Mouse (Mus musculus): ENCODE results near the gene Tns4. TPM values are rescaled to one million over a fixed set of nuclear protein-coding genes. Genes with fewer than 3 reads are reported as not detected.

The Tns4 gene
- polyA plus RNA-seq, 1 experiment from 2014 or later, result 0.22 TPM

- no peaks in the 10 kb centered on the region for H3K9me3 ChIP-seq (ENCODE audit: control insufficient read depth, low read length)
- ATAC-seq (ENCODE audit: low FRiP score, low TSS enrichment), result no peak
- peaks cover 13% of the 10 kb centered on the region; the same call in 1 of the 2 replicates for H3K4me1 ChIP-seq (ENCODE audit: control insufficient read depth, insufficient read depth, low read length)
- no peak overlapping the region; the same call in 1 of the 2 replicates for H3K9ac ChIP-seq (replicated peaks; ENCODE audit: low read length)
- no peaks in the 10 kb centered on the region for H3K36me3 ChIP-seq (ENCODE audit: control insufficient read depth, insufficient read depth, low read length)
- peak; percentile 51 for DNase-seq
- WGBS, result 21% methylated on average over 14 of the region's 14 CpGs
- peak overlapping the region; percentile 11; the same call in 1 of the 2 replicates for H3K4me2 ChIP-seq (ENCODE audit: low read length)
- no peak overlapping the region for H3K4me3 ChIP-seq (replicated peaks; ENCODE audit: low read depth, low read length)
- no peaks in the 10 kb centered on the region for H3K27me3 ChIP-seq (ENCODE audit: control insufficient read depth, insufficient read depth, low read length)
- no peak overlapping the region for H3K27ac ChIP-seq (replicated peaks; ENCODE audit: low read depth, low read length)
Observed at GRCm38 (mm10) chr11:99121218-99121631, 32.1 kb upstream of the Tns4 start.

- no peak for ATAC-seq (ENCODE audit: low FRiP score, low TSS enrichment)
- Histone ChIP-seq H3K27me3 (ENCODE audit: control insufficient read depth, insufficient read depth, low read length) (no peaks in the 10 kb centered on the region), H3K4me3 (replicated peaks; ENCODE audit: low read depth, low read length) (no peak overlapping the region), H3K27ac (replicated peaks; ENCODE audit: low read depth, low read length) (peak overlapping the region; percentile 49; the same call in 1 of the 2 replicates), H3K4me2 (ENCODE audit: low read length) (peak overlapping the region; percentile 11; the same call in 1 of the 2 replicates), H3K9ac (replicated peaks; ENCODE audit: low read length) (no peak overlapping the region; the same call in 1 of the 2 replicates), H3K4me1 (ENCODE audit: control insufficient read depth, insufficient read depth, low read length) (peaks cover 13% of the 10 kb centered on the region; the same call in 1 of the 2 replicates), H3K9me3 (ENCODE audit: control insufficient read depth, low read length) (no peaks in the 10 kb centered on the region), H3K36me3 (ENCODE audit: control insufficient read depth, insufficient read depth, low read length) (no peaks in the 10 kb centered on the region)
- WGBS, result 30% methylated on average over 20 of the region's 20 CpGs
- peak; percentile 58 for DNase-seq
Observed at GRCm38 (mm10) chr11:99120524-99121217, 31.6 kb upstream of the Tns4 start.

- H3K9me3 ChIP-seq (ENCODE audit: control insufficient read depth, low read length), result no peaks in the 10 kb centered on the region
- peaks cover 13% of the 10 kb centered on the region; the same call in 1 of the 2 replicates for H3K4me1 ChIP-seq (ENCODE audit: control insufficient read depth, insufficient read depth, low read length)
- no peaks in the 10 kb centered on the region for H3K27me3 ChIP-seq (ENCODE audit: control insufficient read depth, insufficient read depth, low read length)
- no peak overlapping the region for H3K27ac ChIP-seq (replicated peaks; ENCODE audit: low read depth, low read length)
- no peak overlapping the region for H3K4me2 ChIP-seq (ENCODE audit: low read length)
- 87% methylated on average over 7 of the region's 7 CpGs for WGBS
- DNase-seq (no peak), ATAC-seq (ENCODE audit: low FRiP score, low TSS enrichment) (no peak)
- no peak overlapping the region for H3K9ac ChIP-seq (replicated peaks; ENCODE audit: low read length)
- no peak overlapping the region for H3K4me3 ChIP-seq (replicated peaks; ENCODE audit: low read depth, low read length)
- H3K36me3 ChIP-seq (ENCODE audit: control insufficient read depth, insufficient read depth, low read length), result no peaks in the 10 kb centered on the region
Observed at GRCm38 (mm10) chr11:99118963-99119362, 29.9 kb upstream of the Tns4 start.

- Histone ChIP-seq H3K4me3 (replicated peaks; ENCODE audit: low read depth, low read length) (no peak overlapping the region), H3K4me2 (ENCODE audit: low read length) (no peak overlapping the region), H3K4me1 (ENCODE audit: control insufficient read depth, insufficient read depth, low read length) (peaks cover 13% of the 10 kb centered on the region; the same call in 1 of the 2 replicates), H3K9ac (replicated peaks; ENCODE audit: low read length) (no peak overlapping the region), H3K36me3 (ENCODE audit: control insufficient read depth, insufficient read depth, low read length) (no peaks in the 10 kb centered on the region), H3K27ac (replicated peaks; ENCODE audit: low read depth, low read length) (no peak overlapping the region), H3K27me3 (ENCODE audit: control insufficient read depth, insufficient read depth, low read length) (no peaks in the 10 kb centered on the region), H3K9me3 (ENCODE audit: control insufficient read depth, low read length) (no peaks in the 10 kb centered on the region)
- DNase-seq (no peak), ATAC-seq (ENCODE audit: low FRiP score, low TSS enrichment) (no peak)
- WGBS, result 98% methylated on average over 1 of the region's 1 CpGs
Observed at GRCm38 (mm10) chr11:99118420-99118819, 29.3 kb upstream of the Tns4 start.

GRCm38 (mm10) chr11:99117907-99118306, 28.8 kb upstream of the Tns4 start:
- Histone ChIP-seq H3K27ac (replicated peaks; ENCODE audit: low read depth, low read length) (no peak overlapping the region), H3K4me3 (replicated peaks; ENCODE audit: low read depth, low read length) (no peak overlapping the region), H3K9me3 (ENCODE audit: control insufficient read depth, low read length) (no peaks in the 10 kb centered on the region), H3K9ac (replicated peaks; ENCODE audit: low read length) (no peak overlapping the region), H3K27me3 (ENCODE audit: control insufficient read depth, insufficient read depth, low read length) (no peaks in the 10 kb centered on the region), H3K4me1 (ENCODE audit: control insufficient read depth, insufficient read depth, low read length) (peaks cover 15% of the 10 kb centered on the region), H3K36me3 (ENCODE audit: control insufficient read depth, insufficient read depth, low read length) (no peaks in the 10 kb centered on the region), H3K4me2 (ENCODE audit: low read length) (no peak overlapping the region)
- DNase-seq (no peak), ATAC-seq (ENCODE audit: low FRiP score, low TSS enrichment) (no peak)
- 92% methylated on average over 7 of the region's 7 CpGs for WGBS

GRCm38 (mm10) chr11:99115940-99116339, 26.8 kb upstream of the Tns4 start:
- H3K4me2 ChIP-seq (ENCODE audit: low read length), result no peak overlapping the region
- H3K27ac ChIP-seq (replicated peaks; ENCODE audit: low read depth, low read length), result no peak overlapping the region
- 82% methylated on average over 6 of the region's 6 CpGs for WGBS
- H3K36me3 ChIP-seq (ENCODE audit: control insufficient read depth, insufficient read depth, low read length), result no peaks in the 10 kb centered on the region
- DNase-seq (no peak), ATAC-seq (ENCODE audit: low FRiP score, low TSS enrichment) (no peak)
- no peaks in the 10 kb centered on the region for H3K27me3 ChIP-seq (ENCODE audit: control insufficient read depth, insufficient read depth, low read length)
- H3K4me1 ChIP-seq (ENCODE audit: control insufficient read depth, insufficient read depth, low read length), result peaks cover 9% of the 10 kb centered on the region
- no peaks in the 10 kb centered on the region for H3K9me3 ChIP-seq (ENCODE audit: control insufficient read depth, low read length)
- H3K9ac ChIP-seq (replicated peaks; ENCODE audit: low read length), result no peak overlapping the region
- no peak overlapping the region for H3K4me3 ChIP-seq (replicated peaks; ENCODE audit: low read depth, low read length)

GRCm38 (mm10) chr11:99113111-99113510, 24.0 kb upstream of the Tns4 start:
- no peak for ATAC-seq (ENCODE audit: low FRiP score, low TSS enrichment)
- Histone ChIP-seq H3K27ac (replicated peaks; ENCODE audit: low read depth, low read length) (peak overlapping the region; percentile 61), H3K9me3 (ENCODE audit: control insufficient read depth, low read length) (no peaks in the 10 kb centered on the region), H3K4me1 (ENCODE audit: control insufficient read depth, insufficient read depth, low read length) (peaks cover 4% of the 10 kb centered on the region; the same call in 1 of the 2 replicates), H3K4me2 (ENCODE audit: low read length) (no peak overlapping the region), H3K9ac (replicated peaks; ENCODE audit: low read length) (no peak overlapping the region), H3K36me3 (ENCODE audit: control insufficient read depth, insufficient read depth, low read length) (no peaks in the 10 kb centered on the region), H3K27me3 (ENCODE audit: control insufficient read depth, insufficient read depth, low read length) (no peaks in the 10 kb centered on the region), H3K4me3 (replicated peaks; ENCODE audit: low read depth, low read length) (no peak overlapping the region)
- DNase-seq, result peak; percentile 62
- 0% methylated on average over 3 of the region's 3 CpGs for WGBS

- H3K27ac ChIP-seq (replicated peaks; ENCODE audit: low read depth, low read length), result peak overlapping the region; percentile 61
- ATAC-seq (ENCODE audit: low FRiP score, low TSS enrichment), result no peak
- no peaks in the 10 kb centered on the region for H3K9me3 ChIP-seq (ENCODE audit: control insufficient read depth, low read length)
- DNase-seq, result no peak
- H3K4me1 ChIP-seq (ENCODE audit: control insufficient read depth, insufficient read depth, low read length), result peaks cover 4% of the 10 kb centered on the region; the same call in 1 of the 2 replicates
- H3K36me3 ChIP-seq (ENCODE audit: control insufficient read depth, insufficient read depth, low read length), result no peaks in the 10 kb centered on the region
- H3K4me2 ChIP-seq (ENCODE audit: low read length), result no peak overlapping the region
- no peak overlapping the region for H3K4me3 ChIP-seq (replicated peaks; ENCODE audit: low read depth, low read length)
- H3K27me3 ChIP-seq (ENCODE audit: control insufficient read depth, insufficient read depth, low read length), result no peaks in the 10 kb centered on the region
- WGBS, result 12% methylated on average over 5 of the region's 5 CpGs
- no peak overlapping the region for H3K9ac ChIP-seq (replicated peaks; ENCODE audit: low read length)
Observed at GRCm38 (mm10) chr11:99112700-99113099, 23.6 kb upstream of the Tns4 start.

- Histone ChIP-seq H3K4me3 (replicated peaks; ENCODE audit: low read depth, low read length) (no peak overlapping the region), H3K36me3 (ENCODE audit: control insufficient read depth, insufficient read depth, low read length) (no peaks in the 10 kb centered on the region), H3K27me3 (ENCODE audit: control insufficient read depth, insufficient read depth, low read length) (no peaks in the 10 kb centered on the region), H3K4me1 (ENCODE audit: control insufficient read depth, insufficient read depth, low read length) (peaks cover 4% of the 10 kb centered on the region; the same call in 1 of the 2 replicates), H3K27ac (replicated peaks; ENCODE audit: low read depth, low read length) (no peak overlapping the region), H3K9me3 (ENCODE audit: control insufficient read depth, low read length) (no peaks in the 10 kb centered on the region), H3K9ac (replicated peaks; ENCODE audit: low read length) (no peak overlapping the region), H3K4me2 (ENCODE audit: low read length) (no peak overlapping the region)
- ATAC-seq (ENCODE audit: low FRiP score, low TSS enrichment), result no peak
- WGBS, result 93% methylated on average over 7 of the region's 7 CpGs
- DNase-seq, result no peak
Observed at GRCm38 (mm10) chr11:99111631-99112030, 22.5 kb upstream of the Tns4 start.
